Mouse (Mus musculus) liver (tissue): ENCODE measurements around the gene Gnaz.
A peak's percentile ranks its signal among the peaks of the same experiment; 100 is the strongest.

Experiments
- DNase-seq: peaks from one replicate; pipeline ENCODE4 v3.0.0-alpha.2; 2020; ENCODE audit warnings: mixed read lengths

The Gnaz gene

GRCm38 (mm10) chr10:74973026-74973425, 6.0 kb downstream of the Gnaz start:
- DNase-seq, result no peak

GRCm38 (mm10) chr10:74975626-74976025, 8.6 kb downstream of the Gnaz start:
- no peak for DNase-seq

GRCm38 (mm10) chr10:74976429-74976828, 9.5 kb downstream of the Gnaz start:
- DNase-seq, result no peak

DNA sequence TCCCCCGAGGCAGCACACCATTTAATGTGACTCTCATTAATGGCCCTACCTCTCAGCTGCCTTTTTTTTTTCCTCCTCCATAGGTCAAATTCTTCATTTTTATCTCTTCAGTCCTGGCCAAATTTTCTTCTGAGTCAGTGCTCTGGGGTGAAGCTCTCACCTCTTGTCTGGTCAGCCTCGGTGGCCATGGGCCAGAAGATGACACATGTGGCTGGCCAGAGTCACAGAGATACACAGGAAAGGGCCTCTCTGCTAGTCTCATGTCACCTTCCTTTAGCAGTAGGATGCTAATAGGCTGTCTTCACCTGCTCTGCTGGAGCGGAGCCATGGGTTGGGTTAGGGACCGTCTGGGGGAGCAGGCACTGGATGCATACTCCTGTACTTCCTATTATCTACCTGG, 11.1 kb downstream of the Gnaz start:
- no peak for DNase-seq

DNA sequence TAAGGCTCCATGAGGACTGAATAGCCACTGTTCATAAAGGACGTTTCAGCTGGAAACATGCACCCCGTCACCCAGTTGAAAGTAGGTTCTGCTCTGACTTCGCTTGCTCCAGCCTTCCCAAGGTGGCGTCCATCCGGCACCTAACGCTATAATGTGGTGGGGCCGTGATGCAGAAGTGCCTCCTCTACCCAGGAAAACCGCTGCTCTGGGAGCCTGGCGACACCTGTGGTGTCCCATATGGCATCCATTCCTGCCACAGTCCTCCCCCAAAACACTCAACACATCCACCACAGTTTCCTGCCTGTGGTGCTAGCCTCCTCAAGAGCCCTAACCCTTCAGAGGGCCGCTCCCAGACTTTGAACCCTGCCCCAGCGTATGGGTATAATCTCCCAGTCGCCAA, 14.2 kb downstream of the Gnaz start:
- no peak for DNase-seq

GRCm38 (mm10) chr10:74983176-74983575, 16.2 kb downstream of the Gnaz start:
- DNase-seq, result no peak

DNA sequence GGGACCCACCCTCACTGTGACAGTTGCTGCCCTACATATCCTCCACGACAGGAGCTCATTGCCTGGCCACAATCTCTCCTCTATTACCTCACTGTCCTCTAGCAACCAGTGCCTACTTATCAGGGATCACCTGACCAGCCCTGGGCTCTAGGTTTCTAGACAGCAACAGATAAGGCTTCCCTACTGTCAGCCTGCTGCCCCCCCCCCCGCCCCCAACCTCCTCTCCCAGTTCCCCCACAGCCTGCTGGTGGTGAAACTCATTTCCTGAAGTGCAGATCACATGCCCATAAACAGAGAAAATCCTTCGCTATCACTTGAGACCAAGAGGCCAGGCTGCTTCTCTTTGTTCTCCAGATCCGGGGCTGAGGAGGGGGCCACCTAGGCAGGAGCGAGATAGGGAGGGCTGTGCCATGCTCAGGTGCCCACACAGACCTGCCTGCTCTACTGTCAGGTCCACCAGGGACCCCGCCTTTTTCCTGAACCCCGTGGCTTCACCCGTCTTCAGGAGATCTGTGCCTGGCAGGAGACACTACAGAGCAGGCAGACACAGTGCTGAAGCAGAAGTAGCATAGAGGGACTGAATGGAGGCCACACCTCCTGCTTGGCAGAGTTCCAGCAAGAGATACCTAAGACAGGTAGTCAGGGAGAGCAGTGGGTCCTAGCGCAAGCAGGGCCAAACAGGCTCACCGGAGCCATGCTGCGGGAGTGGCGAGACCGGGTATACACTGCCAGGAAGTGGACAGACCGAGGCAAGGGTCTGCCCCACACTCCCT, 20.9 kb downstream of the Gnaz start:
- peak; percentile 34 for DNase-seq

GRCm38 (mm10) chr10:74989814-74990213, 22.8 kb downstream of the Gnaz start:
- no peak for DNase-seq

- no peak for DNase-seq
Observed at GRCm38 (mm10) chr10:74990584-74991322, 23.8 kb downstream of the Gnaz start.

DNA sequence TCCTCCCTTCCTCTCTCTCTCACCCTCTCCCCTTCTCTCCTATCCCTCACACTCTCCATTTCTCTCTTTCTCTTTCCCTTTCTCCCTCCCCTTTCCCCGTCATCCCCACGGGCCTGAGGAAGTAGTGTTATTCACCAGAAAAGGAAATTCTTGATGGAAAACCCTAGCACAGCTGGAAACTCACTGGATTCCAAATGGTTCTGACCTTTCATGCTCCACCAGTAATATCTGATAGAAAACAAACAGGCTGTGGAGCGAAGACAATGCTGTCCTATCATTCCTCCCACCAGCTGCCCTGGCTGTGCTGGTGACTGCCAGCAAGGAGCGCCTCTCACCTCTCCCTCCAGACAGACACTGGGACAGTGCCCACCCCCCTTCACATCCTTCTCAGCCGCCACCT, 27.9 kb downstream of the Gnaz start:
- no peak for DNase-seq

DNA sequence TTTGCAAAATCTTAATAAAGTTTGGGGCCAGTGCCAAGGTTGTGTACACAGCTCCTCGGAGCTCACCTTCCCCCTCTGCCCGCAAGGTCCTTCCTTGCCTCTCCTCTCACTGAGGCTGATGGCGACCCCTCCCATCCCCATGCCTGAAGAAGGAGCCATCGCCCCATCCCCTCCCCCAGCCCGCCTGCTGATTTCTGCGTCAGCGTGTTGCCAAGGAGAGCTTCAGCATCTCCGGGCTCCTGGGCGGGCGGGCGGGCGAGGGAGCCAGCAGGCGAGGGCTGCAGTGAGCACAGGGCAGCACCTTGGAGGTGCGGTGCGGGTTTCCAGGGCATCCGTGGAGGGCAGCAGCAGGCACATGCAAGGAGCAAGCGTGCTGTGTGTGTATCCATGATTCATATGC, 28.4 kb downstream of the Gnaz start:
- no peak for DNase-seq

- no peak for DNase-seq
Observed at GRCm38 (mm10) chr10:75001391-75001790, 34.4 kb downstream of the Gnaz start.

DNA sequence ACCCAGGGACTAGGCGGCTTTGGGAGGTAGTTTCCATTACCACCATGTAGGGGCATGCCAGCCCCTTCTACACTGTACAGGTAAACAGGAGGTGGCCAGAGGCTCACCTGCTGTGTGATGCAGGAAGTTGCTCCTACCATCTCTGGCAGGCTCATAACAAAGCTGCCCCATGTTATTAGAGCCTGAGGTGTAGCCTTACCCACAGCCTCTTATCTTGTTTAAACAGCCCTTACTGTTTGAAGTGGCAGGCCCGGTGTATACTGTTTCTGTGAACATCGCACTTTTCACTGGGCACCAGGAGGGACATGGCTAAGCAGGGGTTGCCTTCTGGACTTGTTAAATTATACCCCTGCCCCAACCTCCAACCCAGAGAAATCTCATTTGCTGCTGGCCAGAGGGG, 37.1 kb downstream of the Gnaz start:
- no peak for DNase-seq

DNA sequence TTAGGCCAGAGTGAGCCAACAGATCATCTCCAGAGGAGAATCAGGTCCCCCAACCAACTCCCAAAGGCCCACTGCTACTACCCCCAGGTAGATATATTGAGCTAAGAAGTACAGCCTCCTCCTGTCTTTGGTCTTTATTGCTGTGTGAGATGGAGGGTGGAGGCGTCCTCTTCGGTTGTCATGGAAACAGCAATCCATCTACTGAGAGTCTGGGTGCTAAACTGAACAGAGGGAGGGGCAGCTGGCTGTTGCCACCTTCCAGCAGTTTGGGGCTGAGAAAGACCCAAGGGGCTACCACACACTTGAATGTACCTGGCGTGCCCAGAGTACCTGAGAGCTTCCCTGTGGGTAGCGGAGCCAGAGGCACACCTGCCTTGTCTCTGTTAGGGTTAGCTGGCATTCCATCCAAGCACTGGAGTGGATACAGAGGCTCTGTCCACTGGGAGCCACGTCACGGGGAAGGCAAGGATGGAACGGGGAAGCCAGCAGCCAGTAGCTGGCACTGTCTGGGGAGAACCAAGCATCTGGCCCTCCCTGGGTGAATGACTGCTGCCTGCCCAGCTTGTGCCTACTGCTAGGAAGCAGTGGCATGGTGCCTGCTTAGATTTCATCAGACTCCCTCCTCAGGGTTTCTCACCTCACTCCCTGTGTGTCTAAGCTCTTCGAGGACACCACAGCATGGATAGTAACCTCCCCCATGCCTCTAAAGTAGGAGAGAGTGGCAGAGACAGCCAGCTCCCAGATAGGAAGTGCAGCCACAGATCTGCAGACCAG, 40.1 kb downstream of the Gnaz start:
- DNase-seq, result no peak

DNA sequence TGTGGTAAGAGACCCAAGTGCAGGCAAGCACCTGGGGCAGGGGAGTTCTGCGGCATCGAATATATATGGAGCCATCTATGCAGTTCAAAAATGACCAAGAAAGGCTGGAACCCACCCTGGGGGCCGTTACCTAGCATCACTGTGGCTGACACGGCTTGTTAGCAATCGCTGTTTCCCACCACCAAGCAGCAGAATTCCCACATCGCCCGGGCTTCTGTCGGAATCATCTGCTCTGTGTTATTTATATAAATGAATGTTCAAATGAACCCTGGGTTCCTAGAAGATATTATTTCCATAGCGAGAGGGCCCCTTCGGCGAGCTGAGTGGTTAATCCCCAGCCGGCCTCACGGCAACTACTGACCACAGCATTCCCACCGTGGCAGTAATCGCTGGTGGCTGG, 43.7 kb downstream of the Gnaz start:
- DNase-seq, result no peak

- DNase-seq, result no peak
Observed at GRCm38 (mm10) chr10:75015465-75015864, 48.5 kb downstream of the Gnaz start.

DNA sequence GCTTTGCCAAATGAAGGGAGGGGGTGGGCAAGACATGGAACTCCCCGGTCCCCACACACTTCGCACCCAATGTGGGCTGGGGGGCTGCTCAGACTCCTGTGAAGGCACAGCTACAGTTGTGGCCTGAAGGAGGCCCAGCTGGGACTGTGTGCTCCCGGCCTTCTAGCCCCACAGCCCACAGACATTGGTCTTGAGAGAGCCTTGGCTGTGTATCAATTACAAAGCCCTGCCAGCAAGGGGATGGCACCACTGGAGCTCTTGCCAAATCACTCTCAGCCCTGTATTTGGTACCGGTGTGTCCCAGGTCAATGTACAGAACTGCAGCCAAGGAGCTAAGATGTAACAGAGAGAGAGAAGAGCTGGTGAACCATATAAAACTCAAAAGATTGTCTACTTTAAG, 49.5 kb downstream of the Gnaz start:
- no peak for DNase-seq

- no peak for DNase-seq
Observed at GRCm38 (mm10) chr10:75020271-75020670, 53.3 kb downstream of the Gnaz start.

DNA sequence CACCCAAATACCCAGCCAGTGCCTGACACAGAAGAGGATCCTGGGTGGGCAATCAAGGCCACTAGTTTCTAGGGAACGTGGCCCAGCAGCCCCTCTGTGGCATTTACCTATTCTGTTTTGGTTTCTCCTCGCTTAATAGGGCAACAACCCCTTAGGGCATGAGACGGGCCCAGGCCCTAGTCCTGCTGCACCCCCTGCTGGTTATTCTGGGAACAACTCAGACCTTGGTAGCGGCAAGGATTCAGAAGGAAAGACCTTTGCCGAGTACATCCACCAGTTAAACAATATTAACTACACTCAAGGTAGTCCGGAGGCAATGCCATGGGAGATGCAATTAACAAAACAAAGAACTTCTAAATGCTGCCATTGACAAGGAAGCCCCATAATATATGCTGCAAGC, 54.2 kb downstream of the Gnaz start:
- DNase-seq, result peak; percentile 62

DNA sequence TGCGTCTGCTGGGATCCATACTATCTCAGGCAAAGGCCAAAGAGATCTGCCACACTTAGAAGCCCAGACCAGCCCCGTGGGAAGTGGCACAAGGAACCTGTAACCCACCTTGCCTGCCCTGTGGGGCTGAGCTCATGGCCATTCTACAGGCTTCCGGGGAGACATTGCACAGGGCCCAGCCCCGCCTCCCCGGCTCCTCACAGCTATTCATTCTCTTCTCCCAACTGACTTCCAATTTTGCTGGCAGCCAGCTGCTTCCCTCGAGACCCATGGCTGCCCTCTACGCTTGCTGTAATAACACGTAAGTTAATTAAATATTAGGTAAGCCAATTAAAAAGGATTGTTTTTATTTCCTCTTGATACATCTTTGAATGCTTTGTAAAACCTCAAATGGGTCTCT, 59.5 kb downstream of the Gnaz start:
- no peak for DNase-seq

GRCm38 (mm10) chr10:75028743-75029142, 61.8 kb downstream of the Gnaz start:
- no peak for DNase-seq

DNA sequence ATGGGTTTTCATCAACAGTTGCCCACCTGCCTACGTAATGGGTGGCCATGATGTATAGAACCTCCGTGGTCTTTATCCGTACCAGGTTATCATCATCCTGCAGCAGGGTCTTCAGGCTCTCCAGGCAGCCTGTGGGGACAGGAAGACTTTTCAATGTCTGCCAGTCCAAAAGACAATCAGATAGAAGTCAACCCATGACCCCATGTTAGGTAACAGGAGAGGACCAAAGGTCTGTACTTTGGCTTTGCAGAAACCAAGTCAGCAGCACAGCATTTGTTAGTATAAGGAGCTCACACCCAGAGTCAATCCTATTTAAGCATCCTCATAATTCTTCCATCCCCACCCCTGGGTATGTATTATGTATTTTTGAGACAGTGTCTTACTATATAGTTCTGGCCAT, 62.7 kb downstream of the Gnaz start:
- no peak for DNase-seq

- DNase-seq, result no peak
Observed at GRCm38 (mm10) chr10:75030234-75030633, 63.3 kb downstream of the Gnaz start.
